Mouse (Mus musculus): ENCODE data around the gene Itpr1. TPM values are rescaled to one million over a fixed set of nuclear protein-coding genes. Genes with fewer than 3 reads are reported as not detected.

The Itpr1 gene
- polyA plus RNA-seq, 1 experiment from 2014 or later = 5.4 TPM

- peaks cover 8% of the 10 kb centered on the region; the same call in 1 of the 2 replicates for H3K36me3 ChIP-seq
- H3K4me1 ChIP-seq = peaks cover 22% of the 10 kb centered on the region
- 77% methylated on average over 8 of the region's 8 CpGs for WGBS (ENCODE audit: insufficient replicate concordance)
- no peak overlapping the region for H3K4me2 ChIP-seq
- no peaks in the 10 kb centered on the region for H3K27me3 ChIP-seq (replicated peaks)
- H3K9ac ChIP-seq = no peak overlapping the region
- H3K9me3 ChIP-seq (replicated peaks) = no peaks in the 10 kb centered on the region
- H3K27ac ChIP-seq = no peak overlapping the region
- no peak for ATAC-seq
- H3K4me3 ChIP-seq = no peak overlapping the region
Measured at GRCm38 (mm10) chr6:108216832-108217231, 3.9 kb downstream of the Itpr1 start.

DNA sequence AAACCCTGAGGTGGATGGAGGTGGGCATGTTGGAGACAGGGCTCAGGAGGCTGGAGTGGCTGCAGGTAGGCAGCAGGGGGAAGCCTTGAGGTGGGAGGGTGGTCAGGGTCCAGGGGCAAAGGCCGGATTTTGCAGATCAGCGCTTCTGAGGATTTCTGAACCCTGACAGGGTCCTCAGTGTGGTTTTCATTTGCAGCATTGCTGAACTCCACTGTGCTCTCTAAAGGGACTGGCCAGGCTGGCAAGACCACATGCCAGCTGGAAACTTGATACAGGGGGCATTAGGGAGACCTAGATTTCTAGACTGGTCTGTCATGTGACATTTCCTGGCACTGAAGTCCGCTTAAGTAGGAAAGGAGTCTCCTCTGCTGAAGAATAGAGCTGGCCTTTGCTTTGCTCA lies 5.1 kb downstream of the Itpr1 start:
- no peak for ATAC-seq

DNA sequence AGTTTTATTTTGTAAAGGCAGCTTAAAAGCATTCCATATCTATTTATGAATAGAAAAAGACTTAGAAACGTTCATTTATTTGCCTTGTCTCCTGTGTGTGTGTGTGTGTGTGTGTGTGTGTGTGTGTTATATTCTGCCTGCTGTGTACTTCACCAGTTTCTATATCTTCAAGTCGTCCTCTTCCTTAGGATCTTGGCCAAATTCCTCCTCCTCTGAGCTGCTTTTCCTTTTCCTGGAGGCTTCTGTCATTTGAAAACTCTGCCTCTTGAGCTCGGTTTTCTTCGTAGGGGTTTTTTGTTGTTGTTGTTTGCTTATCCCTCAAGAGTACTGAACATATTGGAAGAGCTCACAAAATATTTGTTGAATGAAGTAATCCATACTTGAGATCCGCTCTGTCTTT lies 9.5 kb downstream of the Itpr1 start:
- WGBS (ENCODE audit: insufficient replicate concordance) = 60% methylated on average over 5 of the region's 5 CpGs
- Histone ChIP-seq H3K4me2 (no peak overlapping the region), H3K9ac (no peak overlapping the region), H3K4me1 (peaks cover under 1% of the 10 kb centered on the region; the same call in 1 of the 2 replicates), H3K27ac (no peak overlapping the region), H3K27me3 (replicated peaks) (no peaks in the 10 kb centered on the region), H3K36me3 (peaks cover 8% of the 10 kb centered on the region; the same call in 1 of the 2 replicates), H3K9me3 (replicated peaks) (no peaks in the 10 kb centered on the region), H3K4me3 (no peak overlapping the region)
- no peak for ATAC-seq

More for the DNA sequence above, 5.1 kb downstream of the Itpr1 start:
- Histone ChIP-seq H3K27me3 (replicated peaks) (no peaks in the 10 kb centered on the region), H3K4me2 (no peak overlapping the region), H3K4me1 (peaks cover 17% of the 10 kb centered on the region), H3K9me3 (replicated peaks) (no peaks in the 10 kb centered on the region), H3K36me3 (peaks cover 8% of the 10 kb centered on the region; the same call in 1 of the 2 replicates), H3K9ac (no peak overlapping the region), H3K27ac (no peak overlapping the region), H3K4me3 (no peak overlapping the region)
- WGBS (ENCODE audit: insufficient replicate concordance) = 83% methylated on average over 3 of the region's 3 CpGs

DNA sequence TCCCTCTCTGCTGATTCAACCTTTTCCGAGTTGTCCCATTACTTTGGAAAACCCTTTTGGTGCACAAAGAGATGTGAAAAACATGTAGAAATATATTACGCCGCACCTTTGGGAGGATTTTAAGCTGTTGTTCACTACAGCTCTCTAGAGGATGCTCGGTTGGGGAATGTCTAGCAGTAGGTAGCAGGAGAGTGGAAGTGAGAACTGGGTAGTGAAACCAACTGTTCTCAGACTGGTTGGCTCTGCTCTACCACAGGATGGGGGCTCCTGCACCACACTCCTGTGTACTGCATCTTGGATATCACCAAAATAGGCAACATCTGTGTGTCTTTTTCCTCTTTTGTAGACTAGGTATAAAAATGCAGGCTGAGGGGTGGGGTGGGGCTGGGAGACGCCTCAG lies 10.0 kb downstream of the Itpr1 start:
- no peak for ATAC-seq
- Histone ChIP-seq H3K4me3 (no peak overlapping the region), H3K9me3 (replicated peaks) (no peaks in the 10 kb centered on the region), H3K27ac (no peak overlapping the region), H3K4me1 (peaks cover 5% of the 10 kb centered on the region; the same call in 1 of the 2 replicates), H3K27me3 (replicated peaks) (no peaks in the 10 kb centered on the region), H3K36me3 (peaks cover 7% of the 10 kb centered on the region; the same call in 1 of the 2 replicates), H3K4me2 (no peak overlapping the region), H3K9ac (no peak overlapping the region)
- WGBS (ENCODE audit: insufficient replicate concordance) = 74% methylated on average over 5 of the region's 5 CpGs

GRCm38 (mm10) chr6:108224361-108224760 lies 11.5 kb downstream of the Itpr1 start:
- WGBS (ENCODE audit: insufficient replicate concordance) = 82% methylated on average over 4 of the region's 4 CpGs
- ATAC-seq = no peak
- no peaks in the 10 kb centered on the region for H3K27me3 ChIP-seq (replicated peaks)

DNA sequence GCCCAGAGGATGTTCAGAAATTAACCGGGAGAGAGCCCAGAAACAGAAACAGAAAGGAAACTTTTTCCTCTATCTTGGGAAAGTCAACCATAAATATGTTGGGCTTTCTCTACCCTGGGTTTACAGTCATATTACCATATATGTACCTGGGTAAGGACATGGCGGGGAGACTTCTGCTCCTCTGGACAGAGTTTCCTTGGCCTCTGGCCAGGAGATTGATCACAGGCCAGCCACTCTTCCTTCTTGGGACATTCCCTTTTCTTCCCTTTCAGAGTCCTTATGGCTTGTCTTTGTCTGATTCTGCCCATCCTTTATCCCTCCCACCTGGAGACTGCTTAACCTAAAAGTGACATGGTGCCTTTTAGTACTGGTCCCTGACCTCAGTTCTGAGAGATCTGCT lies 12.1 kb downstream of the Itpr1 start:
- Histone ChIP-seq H3K27me3 (replicated peaks) (no peaks in the 10 kb centered on the region), H3K9me3 (replicated peaks) (no peaks in the 10 kb centered on the region), H3K4me3 (no peak overlapping the region), H3K9ac (no peak overlapping the region), H3K27ac (no peak overlapping the region), H3K36me3 (no peaks in the 10 kb centered on the region), H3K4me2 (no peak overlapping the region), H3K4me1 (peaks cover 12% of the 10 kb centered on the region; the same call in 1 of the 2 replicates)
- WGBS (ENCODE audit: insufficient replicate concordance) = 74% methylated on average over 2 of the region's 2 CpGs
- no peak for ATAC-seq

More at GRCm38 (mm10) chr6:108224361-108224760, 11.5 kb downstream of the Itpr1 start:
- H3K4me3 ChIP-seq = no peak overlapping the region
- no peaks in the 10 kb centered on the region for H3K9me3 ChIP-seq (replicated peaks)
- peaks cover 12% of the 10 kb centered on the region; the same call in 1 of the 2 replicates for H3K4me1 ChIP-seq
- H3K9ac ChIP-seq = no peak overlapping the region
- no peak overlapping the region for H3K4me2 ChIP-seq
- H3K27ac ChIP-seq = no peak overlapping the region
- no peaks in the 10 kb centered on the region for H3K36me3 ChIP-seq

DNA sequence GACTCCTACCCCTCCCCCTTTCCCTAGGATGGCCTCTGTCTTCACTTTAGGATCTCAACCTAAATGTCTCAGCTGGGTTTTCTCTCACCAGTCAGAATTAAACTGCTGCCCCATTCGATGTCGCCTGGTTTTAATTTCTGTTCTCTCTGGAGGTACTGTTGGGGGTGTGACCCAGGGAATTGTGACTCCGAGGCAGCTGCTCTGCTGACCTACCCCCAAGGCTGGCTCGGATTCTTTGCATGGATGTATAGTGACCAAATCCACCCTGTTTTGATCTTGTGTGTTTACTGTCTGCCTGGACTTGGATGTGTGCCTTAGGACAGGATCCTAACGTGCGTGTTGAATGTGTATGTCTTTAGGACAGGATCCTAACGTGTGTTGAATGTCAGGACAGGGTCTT lies 13.3 kb downstream of the Itpr1 start:
- no peak overlapping the region for H3K4me2 ChIP-seq
- WGBS (ENCODE audit: insufficient replicate concordance) = 71% methylated on average over 7 of the region's 7 CpGs
- peaks cover 12% of the 10 kb centered on the region; the same call in 1 of the 2 replicates for H3K4me1 ChIP-seq
- no peak overlapping the region for H3K27ac ChIP-seq
- no peak overlapping the region for H3K4me3 ChIP-seq
- no peaks in the 10 kb centered on the region for H3K9me3 ChIP-seq (replicated peaks)
- no peak for ATAC-seq
- no peaks in the 10 kb centered on the region for H3K36me3 ChIP-seq
- H3K9ac ChIP-seq = no peak overlapping the region
- no peaks in the 10 kb centered on the region for H3K27me3 ChIP-seq (replicated peaks)

DNA sequence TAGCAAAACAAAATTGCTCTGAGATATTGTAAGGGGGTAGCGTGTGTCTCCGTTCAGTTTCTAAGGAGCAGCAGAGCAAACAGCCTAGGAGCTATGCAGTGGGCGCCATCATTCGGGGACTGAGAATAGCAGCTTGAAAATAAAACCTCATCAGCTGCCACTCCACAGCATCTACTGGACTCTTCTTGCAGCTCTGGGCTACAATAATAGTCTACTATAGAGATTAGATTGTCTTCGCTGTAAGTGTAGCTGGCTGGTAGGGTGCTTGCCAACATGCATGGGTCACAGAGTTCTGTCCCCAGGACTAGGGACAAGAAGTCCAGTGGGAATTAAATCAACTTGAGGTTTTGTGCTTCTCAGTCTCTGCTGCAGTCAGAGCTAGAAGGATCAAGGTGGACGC lies 14.6 kb downstream of the Itpr1 start:
- 70% methylated on average over 6 of the region's 6 CpGs for WGBS (ENCODE audit: insufficient replicate concordance)
- ATAC-seq = no peak
- Histone ChIP-seq H3K4me1 (peaks cover 22% of the 10 kb centered on the region), H3K27ac (no peak overlapping the region), H3K4me2 (no peak overlapping the region), H3K9me3 (replicated peaks) (no peaks in the 10 kb centered on the region), H3K36me3 (no peaks in the 10 kb centered on the region), H3K27me3 (replicated peaks) (no peaks in the 10 kb centered on the region), H3K4me3 (no peak overlapping the region), H3K9ac (no peak overlapping the region)

DNA sequence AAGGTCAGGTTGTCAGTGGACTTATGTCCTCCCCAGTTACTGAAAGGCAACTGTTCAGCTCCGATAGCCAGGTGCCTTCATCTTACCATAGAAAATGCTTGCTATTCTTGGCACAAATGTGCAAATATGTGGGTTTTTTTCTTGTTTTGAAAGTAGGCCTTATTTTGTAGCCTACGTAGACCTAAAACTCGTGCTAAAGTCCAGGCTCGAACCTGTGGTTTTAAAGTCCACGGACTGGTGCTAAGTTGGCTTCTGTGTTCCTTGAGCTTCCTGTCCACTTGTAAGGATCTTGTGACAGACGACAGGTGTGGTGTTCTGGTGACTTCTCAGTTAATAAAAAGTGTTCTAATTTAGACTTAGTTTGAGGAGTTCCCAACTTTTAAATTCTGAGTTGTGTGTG lies 15.2 kb downstream of the Itpr1 start:
- Histone ChIP-seq H3K4me2 (no peak overlapping the region), H3K27me3 (replicated peaks) (no peaks in the 10 kb centered on the region), H3K4me1 (peaks cover 28% of the 10 kb centered on the region), H3K27ac (no peak overlapping the region), H3K9me3 (replicated peaks) (no peaks in the 10 kb centered on the region), H3K9ac (no peak overlapping the region), H3K4me3 (no peak overlapping the region), H3K36me3 (no peaks in the 10 kb centered on the region)
- 62% methylated on average over 6 of the region's 6 CpGs for whole genome bisulfite sequencing (ENCODE audit: insufficient replicate concordance)
- ATAC-seq = no peak

- Histone ChIP-seq H3K4me2 (no peak overlapping the region), H3K4me1 (peaks cover 33% of the 10 kb centered on the region), H3K4me3 (no peak overlapping the region), H3K27ac (no peak overlapping the region), H3K9ac (no peak overlapping the region), H3K9me3 (replicated peaks) (no peaks in the 10 kb centered on the region), H3K36me3 (no peaks in the 10 kb centered on the region), H3K27me3 (replicated peaks) (no peaks in the 10 kb centered on the region)
- 35% methylated on average over 2 of the region's 2 CpGs for WGBS (ENCODE audit: insufficient replicate concordance)
- ATAC-seq = no peak
Measured at GRCm38 (mm10) chr6:108228601-108229000, 15.7 kb downstream of the Itpr1 start.

- Histone ChIP-seq H3K4me2 (no peak overlapping the region), H3K4me1 (peaks cover 50% of the 10 kb centered on the region), H3K27ac (no peak overlapping the region), H3K4me3 (no peak overlapping the region), H3K9me3 (replicated peaks) (no peaks in the 10 kb centered on the region), H3K9ac (no peak overlapping the region), H3K36me3 (no peaks in the 10 kb centered on the region), H3K27me3 (replicated peaks) (no peaks in the 10 kb centered on the region)
- no peak for ATAC-seq
- 76% methylated on average over 3 of the region's 3 CpGs for WGBS (ENCODE audit: insufficient replicate concordance)
Measured at GRCm38 (mm10) chr6:108230608-108231007, 17.7 kb downstream of the Itpr1 start.

- peak; percentile 13; the same call in 1 of the 2 replicates for ATAC-seq
- Histone ChIP-seq H3K9ac (no peak overlapping the region), H3K27me3 (replicated peaks) (no peaks in the 10 kb centered on the region), H3K4me3 (no peak overlapping the region), H3K4me2 (no peak overlapping the region), H3K4me1 (peaks cover 58% of the 10 kb centered on the region), H3K36me3 (no peaks in the 10 kb centered on the region), H3K27ac (no peak overlapping the region), H3K9me3 (replicated peaks) (no peaks in the 10 kb centered on the region)
- WGBS (ENCODE audit: insufficient replicate concordance) = 61% methylated on average over 11 of the region's 11 CpGs
Measured at GRCm38 (mm10) chr6:108231892-108232710, 19.2 kb downstream of the Itpr1 start.
